Mouse (Mus musculus): ENCODE data around the gene Pold1. TPM values are rescaled to one million over a fixed set of nuclear protein-coding genes. Genes with fewer than 3 reads are reported as not detected.

The Pold1 gene
- total RNA-seq, 2 experiments from 2014 or later, result 8.8 to 9.4 TPM

DNA sequence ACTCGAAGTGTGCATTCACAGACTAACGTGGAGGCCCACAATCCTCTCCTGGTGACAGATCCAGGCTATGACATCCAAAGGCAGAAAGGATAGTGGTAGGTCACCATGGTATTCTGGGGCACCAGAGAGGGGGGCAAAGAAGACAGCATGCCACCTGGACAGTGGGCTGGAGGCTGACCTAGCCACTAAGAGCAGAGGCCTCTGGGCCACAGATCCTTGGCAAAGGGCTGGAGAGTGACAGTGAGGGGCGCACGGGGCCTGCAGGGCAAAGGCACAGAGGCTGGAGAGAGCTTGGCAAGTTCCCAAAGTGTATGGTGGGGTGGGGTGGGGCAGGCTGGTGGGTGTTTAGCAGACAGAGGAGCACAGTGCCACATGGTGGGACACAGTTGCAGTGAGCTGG, 58.4 kb downstream of the Pold1 start:
- H3K27ac ChIP-seq, result no peak overlapping the region
- no peak for TF ChIP-seq CTCF (IDR thresholded peaks at IDR 0.05)
- H3K4me3 ChIP-seq, result no peak overlapping the region
- DNase-seq (ENCODE audit: extremely low spot score in 1 of 2, low spot score in 2 of 2), result peak in 1 of 2 experiments; percentile 10
- intact Hi-C loops (cut with DNase I), result no loop called here

DNA sequence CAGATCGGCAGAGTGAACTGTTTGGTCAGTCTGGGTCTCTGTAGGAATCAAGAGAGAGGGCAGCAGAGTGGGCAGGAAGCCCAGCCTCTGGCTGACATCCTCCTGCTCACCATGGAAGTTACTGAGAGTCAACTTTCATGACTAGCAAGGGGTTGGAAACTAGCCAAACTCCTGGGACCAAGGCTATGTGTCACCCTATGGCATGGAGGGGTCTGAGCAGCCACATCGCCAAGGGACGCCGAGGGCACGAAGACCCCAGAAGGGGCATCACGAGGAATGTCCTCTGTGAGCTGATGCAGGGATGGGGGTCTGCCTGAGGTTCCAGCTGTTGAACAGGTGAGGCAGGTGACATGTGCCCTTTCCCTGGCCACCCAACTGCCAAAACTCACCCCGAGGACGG, 60.1 kb downstream of the Pold1 start:
- Histone ChIP-seq H3K4me3 (no peak overlapping the region), H3K27ac (no peak overlapping the region)
- peak in 1 of 2 experiments; percentile 10 for DNase-seq (ENCODE audit: extremely low spot score in 1 of 2, low spot score in 2 of 2)
- no peak for TF ChIP-seq CTCF (IDR thresholded peaks at IDR 0.05)
- intact Hi-C loops (cut with DNase I), result loop anchor here (5.0 kb wide), 1 partner anchor 126 kb away; no protein-coding TSS in a partner anchor

GRCm38 (mm10) chr7:44487936-44488335, 60.7 kb downstream of the Pold1 start:
- no peak for TF ChIP-seq CTCF (IDR thresholded peaks at IDR 0.05)
- H3K4me3 ChIP-seq, result no peak overlapping the region
- intact Hi-C loops (cut with DNase I), result loop anchor here (5.0 kb wide), 1 partner anchor 126 kb away; no protein-coding TSS in a partner anchor
- DNase-seq (ENCODE audit: extremely low spot score in 1 of 2, low spot score in 2 of 2), result peak in 1 of 2 experiments; percentile 8
- H3K27ac ChIP-seq, result no peak overlapping the region

DNA sequence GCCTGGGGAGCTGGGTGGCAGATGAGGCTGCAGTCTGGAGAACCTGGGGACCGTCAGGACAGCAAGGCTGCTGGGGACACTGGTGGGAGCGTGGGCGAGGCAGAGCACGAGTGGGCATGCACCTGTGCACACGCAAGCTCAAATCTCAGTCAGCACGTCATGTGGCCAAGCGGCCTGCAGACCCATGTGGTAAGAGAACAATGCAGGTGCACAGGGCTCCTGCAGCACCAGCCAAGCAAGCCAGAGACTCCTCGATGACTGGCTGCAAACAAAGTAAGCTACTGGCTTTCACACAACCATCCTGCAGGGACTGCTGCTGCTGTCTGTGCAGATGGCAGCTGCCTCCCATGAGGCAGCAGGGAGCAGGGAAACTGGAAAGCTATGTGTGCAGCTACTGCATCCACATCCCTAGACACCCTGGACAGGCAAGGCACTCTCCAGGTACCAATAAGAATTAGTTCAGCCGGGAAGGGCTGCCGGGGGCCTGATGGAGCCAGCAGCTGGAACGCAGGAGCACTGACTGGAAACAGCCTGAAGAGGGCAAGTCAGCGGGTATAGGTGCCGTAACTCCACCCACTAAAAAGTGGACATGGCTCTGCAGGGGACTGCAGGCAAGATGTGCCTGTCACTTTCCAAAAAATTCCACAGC, 61.6 kb downstream of the Pold1 start:
- H3K4me3 ChIP-seq, result no peak overlapping the region
- no peak for DNase-seq (ENCODE audit: extremely low spot score in 1 of 2, low spot score in 2 of 2)
- no peak for TF ChIP-seq CTCF (IDR thresholded peaks at IDR 0.05)
- peak overlapping the region; percentile 33 for H3K27ac ChIP-seq
- intact Hi-C loops (cut with DNase I), result loop anchor here (5.0 kb wide), 1 partner anchor 125 kb away; no protein-coding TSS in a partner anchor

GRCm38 (mm10) chr7:44485572-44486195, 63.0 kb downstream of the Pold1 start:
- intact Hi-C loops (cut with DNase I), result loop anchor here (2.0 to 5.0 kb wide), 2 partner anchors 123 to 223 kb away; no protein-coding TSS in a partner anchor

GRCm38 (mm10) chr7:44484841-44485571, 63.6 kb downstream of the Pold1 start:
- H3K27ac ChIP-seq, result peak overlapping the region; percentile 61

More at GRCm38 (mm10) chr7:44485572-44486195, 63.0 kb downstream of the Pold1 start:
- Histone ChIP-seq H3K4me3 (no peak overlapping the region), H3K27ac (peak overlapping the region; percentile 25)
- peak in 1 of 2 experiments; percentile 7 for DNase-seq (ENCODE audit: extremely low spot score in 1 of 2, low spot score in 2 of 2)
- TF ChIP-seq CTCF (IDR thresholded peaks at IDR 0.05), result no peak

GRCm38 (mm10) chr7:44484109-44484508, 64.5 kb downstream of the Pold1 start:
- no peak for DNase-seq (ENCODE audit: extremely low spot score in 1 of 2, low spot score in 2 of 2)
- no peak for TF ChIP-seq CTCF (IDR thresholded peaks at IDR 0.05)
- H3K4me3 ChIP-seq, result no peak overlapping the region
- H3K27ac ChIP-seq, result peak overlapping the region; percentile 61; the same call in 1 of the 2 replicates
- intact Hi-C loops (cut with DNase I), result loop anchor here (2.0 kb wide), 1 partner anchor 221 kb away; no protein-coding TSS in a partner anchor

More at GRCm38 (mm10) chr7:44484841-44485571, 63.6 kb downstream of the Pold1 start:
- DNase-seq (ENCODE audit: extremely low spot score in 1 of 2, low spot score in 2 of 2), result peak; percentile 81 to 86
- intact Hi-C loops (cut with DNase I), result loop anchor here (2.0 to 5.0 kb wide), 2 partner anchors 123 to 222 kb away; no protein-coding TSS in a partner anchor
- no peak overlapping the region for H3K4me3 ChIP-seq
- TF ChIP-seq CTCF (IDR thresholded peaks at IDR 0.05), result peak; percentile 96

- no peak overlapping the region for H3K4me3 ChIP-seq
- TF ChIP-seq CTCF (IDR thresholded peaks at IDR 0.05), result no peak
- intact Hi-C loops (cut with DNase I), result no loop called here
- H3K27ac ChIP-seq, result no peak overlapping the region
- DNase-seq (ENCODE audit: extremely low spot score in 1 of 2, low spot score in 2 of 2), result no peak
Observed at GRCm38 (mm10) chr7:44482836-44483435, 65.7 kb downstream of the Pold1 start.

Small RNA genes lying within 50 kb of the gene (microRNA-seq; reads per million reads assigned to microRNA genes)
- 0.49 to 0.72 reads per million in 2 experiments for gene Mir7053

Other genes with a start within 250 kb of the Pold1 start
- gene Clec11a, start 241.9 kb downstream of the Pold1 start, total RNA-seq (2021), result 1 to 10 TPM; 4.3 TPM
- 100 to 1,000 TPM; 637 to 705 TPM for gene Shank1, start 238.6 kb downstream of the Pold1 start, total RNA-seq (2021)
- 10 to 100 TPM; 59.5 to 63.7 TPM for gene Syt3, start 164.7 kb downstream of the Pold1 start, total RNA-seq (2021)
- 1 to 10 TPM; 1.5 to 2.7 TPM for gene 1700008O03Rik, start 163.0 kb downstream of the Pold1 start, total RNA-seq (2021)
- 100 to 1,000 TPM; 278 to 294 TPM for gene Lrrc4b, start 119.8 kb downstream of the Pold1 start, total RNA-seq (2021)
- 10 to 100 TPM in 1 of 2 experiments, 1 to 10 TPM in 1; 9.8 to 10.0 TPM for gene Aspdh, start 83.5 kb downstream of the Pold1 start, total RNA-seq (2021)
- 10 to 100 TPM; 72.3 to 86.6 TPM for gene Josd2, start 80.9 kb downstream of the Pold1 start, total RNA-seq (2021)
- gene Emc10, start 52.3 kb downstream of the Pold1 start, total RNA-seq (2021), result 100 to 1,000 TPM; 192 to 201 TPM
- gene Fam71e1, start 52.3 kb downstream of the Pold1 start, total RNA-seq (2021), result 10 to 100 TPM; 15.5 to 21.0 TPM
- under 1 TPM in 1 of 2 experiments, not detected in 1; 0.29 TPM for gene Mybpc2, start 24.2 kb downstream of the Pold1 start, total RNA-seq (2021)
- gene Spib, start 16.8 kb downstream of the Pold1 start, total RNA-seq (2021), result under 1 TPM in 1 of 2 experiments, not detected in 1; 0.20 TPM
- 10 to 100 TPM; 78.4 to 82.5 TPM for gene Nr1h2, start 5.1 kb upstream of the Pold1 start, total RNA-seq (2021)
- gene Napsa, start 23.5 kb upstream of the Pold1 start, total RNA-seq (2021), result under 1 TPM in 1 of 2 experiments, not detected in 1; 0.29 TPM
- 100 to 1,000 TPM; 114 to 122 TPM for gene Kcnc3, start 41.8 kb upstream of the Pold1 start, total RNA-seq (2021)
- 10 to 100 TPM; 21.1 to 21.4 TPM for gene Myh14, start 122.0 kb upstream of the Pold1 start, total RNA-seq (2021)
- not detected for gene Izumo2, start 159.9 kb upstream of the Pold1 start, total RNA-seq (2021)
- gene Vrk3, start 199.6 kb upstream of the Pold1 start, total RNA-seq (2021), result 10 to 100 TPM; 27.0 to 30.6 TPM
- gene Zfp473, start 202.2 kb upstream of the Pold1 start, total RNA-seq (2021), result under 1 TPM; 0.18 to 0.44 TPM

Measured in left cerebral cortex, adult 2 months (tissue).